Mouse (Mus musculus): ENCODE results near the gene Nfia.

Nfia gene

GRCm38 (mm10) chr4:98118126-98118525 lies 345.6 kb downstream of the Nfia start:
- no peak for DNase-seq (ENCODE audit: low read depth in 2 of 2, low spot score in 2 of 2)

- no peak for DNase-seq (ENCODE audit: low read depth in 2 of 2, low spot score in 2 of 2)
These were observed 346.5 kb downstream of the Nfia start for GRCm38 (mm10) chr4:98118761-98119675.

- no peak for DNase-seq (ENCODE audit: low read depth in 2 of 2, low spot score in 2 of 2)
These were observed 347.5 kb downstream of the Nfia start for GRCm38 (mm10) chr4:98119949-98120531.

GRCm38 (mm10) chr4:98120706-98121340 lies 348.3 kb downstream of the Nfia start:
- DNase-seq (ENCODE audit: low read depth in 2 of 2, low spot score in 2 of 2) = no peak

- no peak for DNase-seq (ENCODE audit: low read depth in 2 of 2, low spot score in 2 of 2)
These were observed 353.6 kb downstream of the Nfia start for GRCm38 (mm10) chr4:98126003-98126677.

- no peak for DNase-seq (ENCODE audit: low read depth in 2 of 2, low spot score in 2 of 2)
These were observed 358.3 kb downstream of the Nfia start for GRCm38 (mm10) chr4:98130798-98131197.

- DNase-seq (ENCODE audit: low read depth in 2 of 2, low spot score in 2 of 2) = no peak
These were observed 361.5 kb downstream of the Nfia start for GRCm38 (mm10) chr4:98134027-98134426.

- no peak for DNase-seq (ENCODE audit: low read depth in 2 of 2, low spot score in 2 of 2)
These were observed 363.5 kb downstream of the Nfia start for GRCm38 (mm10) chr4:98136072-98136471.

GRCm38 (mm10) chr4:98142879-98143436 lies 370.4 kb downstream of the Nfia start:
- no peak for DNase-seq (ENCODE audit: low read depth in 2 of 2, low spot score in 2 of 2)

- DNase-seq (ENCODE audit: low read depth in 2 of 2, low spot score in 2 of 2) = no peak
These were observed 378.0 kb downstream of the Nfia start for GRCm38 (mm10) chr4:98150576-98150975.

GRCm38 (mm10) chr4:98157921-98158320 lies 385.4 kb downstream of the Nfia start:
- DNase-seq (ENCODE audit: low read depth in 2 of 2, low spot score in 2 of 2) = no peak

- DNase-seq (ENCODE audit: low read depth in 2 of 2, low spot score in 2 of 2) = no peak
These were observed 393.8 kb downstream of the Nfia start for GRCm38 (mm10) chr4:98166379-98166778.
